Mouse (Mus musculus): ENCODE data around the gene Mrpl9.

DNA sequence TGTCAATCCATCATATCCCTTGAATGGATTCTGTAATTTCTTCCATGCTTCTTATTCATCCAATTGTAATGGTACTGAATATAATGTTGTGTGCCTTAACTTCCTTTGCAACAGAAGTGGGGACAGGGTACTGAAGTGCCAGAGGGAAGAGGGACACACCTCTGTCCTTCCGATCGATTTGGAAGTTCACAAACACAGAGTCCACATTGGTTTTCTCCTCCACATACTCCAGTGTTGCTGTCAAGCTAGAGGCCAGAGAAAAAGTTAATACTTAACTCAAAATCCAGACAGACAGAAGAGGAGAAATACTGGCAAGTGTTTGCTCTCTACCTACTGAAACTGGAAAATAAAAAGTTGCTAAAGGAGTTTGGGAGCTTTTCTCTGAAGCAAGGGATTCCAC lies 8.8 kb upstream of the Mrpl9 start:
- TF ChIP-seq GATA1 (IDR thresholded peaks at IDR 0.05; ENCODE audit: low read length) (no peak), TAL1 (IDR thresholded peaks at IDR 0.05; ENCODE audit: low read length) (no peak)

All from erythroblast, embryonic 14.5 days (primary cell).